Mouse (Mus musculus): ENCODE data around the gene a.

GRCm38 (mm10) chr2:154774032-154774431, 17.2 kb upstream of the a start:
- TF ChIP-seq CTCF (conservative IDR thresholded peaks at IDR 0.05 in 1 of 2, IDR thresholded peaks at IDR 0.05 in 1 of 2; ENCODE audit: low read depth in 2 of 2, low read length in 2 of 2) (peak; percentile 43 to 86; a peak in 3 of 4 replicates), RAD21 (IDR thresholded peaks at IDR 0.05; ENCODE audit: low read depth, low read length) (peak; percentile 85), POLR2A (IDR thresholded peaks at IDR 0.05; ENCODE audit: low read depth, low read length) (no peak), TCF12 (IDR thresholded peaks at IDR 0.05; ENCODE audit: low read depth, low read length) (no peak), RCOR1 (conservative IDR thresholded peaks at IDR 0.05; ENCODE audit: low read depth, low read length) (no peak), MAX (IDR thresholded peaks at IDR 0.05; ENCODE audit: low read length) (no peak)

All from CH12.LX (cell line).